Mouse (Mus musculus) forebrain, embryonic 12.5 days (tissue): Measurements from ENCODE around the gene Spc24. TPM values are rescaled to one million over a fixed set of nuclear protein-coding genes. Genes with fewer than 3 reads are reported as not detected.

Experiments used
- ATAC-seq: fragments of 200-750 bp; cut with Nextera tagmentation; 2 replicates; pipeline ENCODE4 v1.8.0; 2017; ENCODE audit warnings: moderate TSS enrichment; ENCODE audit not compliant: low FRiP score
- H3K27ac ChIP-seq: fragments of 300-500 bp; sonication (generic); 2 replicates; pipeline ENCODE4 v1.5.1; 2016; ENCODE audit warnings: mild to moderate bottlenecking
- H3K27me3 ChIP-seq: fragments of 300-500 bp; sonication (generic); 2 replicates; pipeline ENCODE4 v1.6.1; 2016; ENCODE audit warnings: mild to moderate bottlenecking
- H3K36me3 ChIP-seq: fragments of 300-500 bp; sonication (generic); replicated peaks from 2 replicates; pipeline ENCODE4 v1.6.1; 2016; ENCODE audit warnings: mild to moderate bottlenecking
- H3K4me1 ChIP-seq: fragments of 300-500 bp; sonication (generic); 2 replicates; pipeline ENCODE4 v1.6.1; 2016
- H3K4me2 ChIP-seq: fragments of 300-500 bp; sonication (generic); 2 replicates; pipeline ENCODE4 v1.6.1; 2016; ENCODE audit warnings: mild to moderate bottlenecking, moderate library complexity
- H3K4me3 ChIP-seq: fragments of 300-500 bp; sonication (generic); replicated peaks from 2 replicates; pipeline ENCODE4 v1.5.1; 2016; ENCODE audit warnings: mild to moderate bottlenecking
- H3K9ac ChIP-seq: fragments of 300-500 bp; sonication (generic); 2 replicates; pipeline ENCODE4 v1.6.1; 2016; ENCODE audit warnings: mild to moderate bottlenecking
- H3K9me3 ChIP-seq: fragments of 300-500 bp; sonication (generic); 2 replicates; pipeline ENCODE4 v1.6.1; 2016
- WGBS: fragments of 180-500 bp; shearing (Covaris S2); methylation state at CpG from one replicate; pipeline ENCODE4 v1.1.7; 2016; 5-methylcytosine and 5-hydroxymethylcytosine counted together
- microRNA-seq: library from miRNA; unstranded; fragments of <30 nt; microRNA quantifications from one replicate; pipeline ENCODE4, GENCODE M21; 2017
- polyA plus RNA-seq: library from polyadenylated mRNA; unstranded; fragments of >200 nt; fragmentation: Nextera tagmentation; extraction: Ambion mirVana; gene quantifications from 2 replicates; pipeline ENCODE4 v1.2.1, GENCODE M21; 2016

The Spc24 gene
- polyA plus RNA-seq, 1 experiment from 2014 or later, result 112 TPM

DNA sequence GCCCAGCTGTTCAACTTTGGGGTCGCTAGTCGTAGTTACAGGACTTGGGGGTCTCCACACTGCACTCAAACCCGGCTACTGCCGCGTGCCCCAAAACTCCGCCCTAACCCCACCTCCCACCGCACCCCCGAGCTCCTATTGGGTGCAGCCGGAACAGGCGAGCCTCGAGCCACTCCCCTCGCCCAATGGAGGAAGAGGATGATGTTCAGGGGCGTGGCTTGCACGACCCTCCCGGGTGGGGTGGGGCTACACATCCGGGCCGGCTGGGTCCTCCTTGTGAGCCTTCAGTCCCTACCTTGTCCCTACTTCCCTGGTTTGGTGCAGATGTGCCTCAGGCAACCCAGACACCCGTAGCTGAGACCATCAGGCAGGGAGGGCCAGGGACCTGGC is 36.0 kb downstream of the Spc24 start:
- Histone ChIP-seq H3K27me3 (no peaks in the 10 kb centered on the region), H3K27ac (peak overlapping the region; percentile 97), H3K4me1 (peaks cover 29% of the 10 kb centered on the region), H3K9ac (peak overlapping the region; percentile 79), H3K4me2 (peak overlapping the region; percentile 59), H3K9me3 (no peaks in the 10 kb centered on the region), H3K36me3 (peaks cover 37% of the 10 kb centered on the region), H3K4me3 (peak overlapping the region; percentile 75)
- peak; percentile 97 for ATAC-seq
- under 1% methylated on average over 18 of the region's 18 CpGs for WGBS

DNA sequence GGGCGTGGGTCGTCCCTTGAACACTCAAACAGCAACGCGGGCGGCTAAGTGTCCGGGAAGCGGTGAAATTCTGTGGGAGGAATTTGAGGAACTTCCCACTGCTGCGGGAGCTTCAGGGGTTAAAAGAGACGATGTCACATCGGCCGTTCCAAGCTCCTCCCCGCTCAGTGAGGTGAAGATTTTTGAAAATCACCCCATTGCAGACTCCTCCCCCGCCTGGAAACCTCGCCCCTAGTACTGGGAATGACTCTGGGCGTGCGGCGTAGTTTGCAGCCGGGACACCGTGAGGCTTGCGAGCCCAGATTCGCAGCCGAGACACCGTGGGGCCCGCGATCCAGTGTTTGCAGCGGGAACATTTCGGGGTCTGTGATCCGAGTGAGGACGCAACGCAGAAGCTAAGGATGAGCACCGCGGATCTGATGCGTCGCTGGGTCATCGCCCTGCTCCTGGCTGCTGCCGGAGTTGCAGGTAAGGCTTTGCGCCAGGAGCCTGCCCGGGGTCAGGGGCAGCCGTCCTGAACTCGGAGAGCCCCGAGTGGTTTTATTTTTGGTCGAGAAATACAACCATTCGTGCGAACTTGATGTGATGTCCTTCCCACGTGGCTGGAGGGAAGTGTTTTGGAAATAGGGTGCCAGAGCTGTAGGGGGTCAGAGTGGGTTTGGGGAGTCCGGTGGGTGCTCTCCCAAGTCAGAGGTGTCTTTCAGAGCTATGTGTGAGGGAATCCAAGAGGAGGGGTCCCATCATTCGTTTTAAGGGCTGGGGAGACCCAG is 36.5 kb downstream of the Spc24 start, which contains the start of gene Ldlr:
Gene Ldlr, plus strand, starts transcription at position 107 of the 770 bp plus-strand sequence.
- Histone ChIP-seq H3K9me3 (no peaks in the 10 kb centered on the region), H3K4me3 (peak within 1 kb of the TSS; percentile 75), H3K27me3 (no peaks in the 10 kb centered on the region), H3K4me1 (peaks cover 29% of the 10 kb centered on the region), H3K9ac (peak within 1 kb of the TSS; percentile 79), H3K27ac (peak within 1 kb of the TSS; percentile 97), H3K4me2 (peak within 1 kb of the TSS; percentile 59), H3K36me3 (peaks cover 32% of the 10 kb centered on the region)
- under 1% methylated on average over 47 of the region's 47 CpGs for WGBS
- ATAC-seq, result peak; percentile 82

DNA sequence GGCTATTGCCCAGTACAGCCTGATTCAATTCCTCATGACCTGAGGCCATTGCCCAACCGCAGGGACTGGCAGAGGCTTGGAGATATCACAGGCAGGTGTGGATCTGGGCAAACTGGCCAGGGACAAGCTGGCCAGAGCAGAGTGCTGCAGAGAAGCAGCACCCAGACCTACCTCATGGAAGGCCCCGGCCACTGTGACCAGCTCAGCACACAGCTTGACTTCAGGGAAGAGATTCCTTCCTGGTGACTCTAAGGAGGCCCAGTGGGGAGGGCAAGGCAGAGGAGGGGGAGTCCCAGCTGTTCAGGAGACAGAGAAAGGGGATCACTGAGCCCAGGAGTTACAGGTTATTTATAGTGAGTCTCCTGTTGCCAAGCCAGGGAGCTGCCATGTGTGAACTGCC is 39.1 kb downstream of the Spc24 start:
- WGBS, result 77% methylated on average over 2 of the region's 2 CpGs
- H3K9me3 ChIP-seq, result no peaks in the 10 kb centered on the region
- no peak overlapping the region for H3K4me3 ChIP-seq
- H3K27me3 ChIP-seq, result no peaks in the 10 kb centered on the region
- no peak overlapping the region for H3K27ac ChIP-seq
- H3K36me3 ChIP-seq, result peaks cover 10% of the 10 kb centered on the region
- no peak overlapping the region for H3K4me2 ChIP-seq
- ATAC-seq, result no peak
- peaks cover 24% of the 10 kb centered on the region for H3K4me1 ChIP-seq
- H3K9ac ChIP-seq, result no peak overlapping the region

DNA sequence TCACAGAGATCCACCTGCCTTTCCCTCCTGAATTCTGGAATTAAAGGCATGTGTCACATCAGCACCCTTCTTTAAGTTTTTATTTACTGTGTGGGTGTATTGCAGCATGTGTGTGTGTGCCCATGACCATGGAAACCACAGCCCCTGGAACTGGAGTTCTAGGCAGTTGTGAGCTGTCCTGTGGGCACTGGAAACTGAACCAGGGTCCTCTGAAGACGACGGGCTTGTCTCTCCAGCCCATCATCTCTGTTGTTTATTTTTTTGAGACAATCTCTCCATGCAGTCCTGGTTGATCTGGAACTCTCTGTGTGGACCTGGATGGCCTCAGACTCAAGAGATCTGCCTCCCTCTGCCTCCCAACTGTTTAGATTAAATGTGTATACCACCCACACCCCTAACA is 43.1 kb downstream of the Spc24 start:
- no peak for ATAC-seq
- WGBS, result 89% methylated on average over 2 of the region's 2 CpGs

DNA sequence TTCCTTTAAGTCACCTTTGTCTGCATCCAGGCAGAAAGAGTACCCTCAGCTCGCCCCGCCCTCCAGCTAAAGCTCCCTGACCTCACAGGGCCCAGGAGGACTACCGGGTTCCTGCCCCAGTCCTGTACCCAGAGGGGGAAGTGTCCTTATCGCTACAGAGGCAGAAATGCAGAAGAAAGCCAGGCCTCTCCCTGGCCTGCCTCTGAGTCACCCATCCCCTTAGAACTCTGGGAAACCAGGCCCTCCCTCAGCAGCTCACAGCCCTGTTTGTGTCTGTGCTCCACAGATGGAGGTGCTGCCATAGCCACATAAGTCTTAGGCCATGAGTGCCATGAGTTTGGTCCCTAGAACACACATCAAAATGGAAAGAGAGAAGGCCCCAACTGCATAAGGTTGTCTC is 44.8 kb downstream of the Spc24 start:
- WGBS, result 72% methylated on average over 4 of the region's 4 CpGs
- no peak overlapping the region for H3K9ac ChIP-seq
- peaks cover 4% of the 10 kb centered on the region for H3K36me3 ChIP-seq
- H3K4me3 ChIP-seq, result no peak overlapping the region
- no peak overlapping the region for H3K27ac ChIP-seq
- H3K27me3 ChIP-seq, result no peaks in the 10 kb centered on the region
- ATAC-seq, result no peak
- no peak overlapping the region for H3K4me2 ChIP-seq
- H3K9me3 ChIP-seq, result no peaks in the 10 kb centered on the region
- no peaks in the 10 kb centered on the region for H3K4me1 ChIP-seq

More for the DNA sequence above, 43.1 kb downstream of the Spc24 start:
- Histone ChIP-seq H3K9ac (no peak overlapping the region), H3K4me2 (no peak overlapping the region), H3K27ac (no peak overlapping the region), H3K4me3 (no peak overlapping the region), H3K4me1 (no peaks in the 10 kb centered on the region), H3K9me3 (no peaks in the 10 kb centered on the region), H3K36me3 (peaks cover 4% of the 10 kb centered on the region), H3K27me3 (no peaks in the 10 kb centered on the region)

DNA sequence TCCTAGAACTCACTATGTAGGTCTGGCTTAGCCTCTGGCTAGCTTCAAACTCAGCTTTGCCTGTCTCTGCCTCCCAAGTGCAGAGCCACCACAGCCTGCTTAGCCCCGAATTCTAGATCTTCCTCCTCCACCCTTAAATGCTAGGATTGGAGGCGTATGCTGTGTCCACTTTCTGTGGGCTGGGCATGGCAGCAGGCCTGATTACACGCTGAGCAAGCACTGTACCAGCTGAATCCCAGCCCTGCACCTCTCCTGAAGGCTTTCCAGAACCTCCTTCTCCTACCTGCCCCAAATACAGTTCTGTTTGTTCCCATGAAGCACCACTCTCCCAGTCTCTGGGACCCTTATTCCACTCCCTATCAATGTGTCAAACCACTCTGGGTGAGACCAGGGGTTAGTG is 50.8 kb downstream of the Spc24 start:
- no peak overlapping the region for H3K4me3 ChIP-seq
- 93% methylated on average over 3 of the region's 3 CpGs for WGBS
- H3K4me1 ChIP-seq, result no peaks in the 10 kb centered on the region
- H3K27me3 ChIP-seq, result no peaks in the 10 kb centered on the region
- H3K36me3 ChIP-seq, result peaks cover 56% of the 10 kb centered on the region
- no peaks in the 10 kb centered on the region; the same call in 1 of the 2 replicates for H3K9me3 ChIP-seq
- no peak overlapping the region for H3K4me2 ChIP-seq
- no peak for ATAC-seq
- no peak overlapping the region for H3K9ac ChIP-seq
- no peak overlapping the region for H3K27ac ChIP-seq

DNA sequence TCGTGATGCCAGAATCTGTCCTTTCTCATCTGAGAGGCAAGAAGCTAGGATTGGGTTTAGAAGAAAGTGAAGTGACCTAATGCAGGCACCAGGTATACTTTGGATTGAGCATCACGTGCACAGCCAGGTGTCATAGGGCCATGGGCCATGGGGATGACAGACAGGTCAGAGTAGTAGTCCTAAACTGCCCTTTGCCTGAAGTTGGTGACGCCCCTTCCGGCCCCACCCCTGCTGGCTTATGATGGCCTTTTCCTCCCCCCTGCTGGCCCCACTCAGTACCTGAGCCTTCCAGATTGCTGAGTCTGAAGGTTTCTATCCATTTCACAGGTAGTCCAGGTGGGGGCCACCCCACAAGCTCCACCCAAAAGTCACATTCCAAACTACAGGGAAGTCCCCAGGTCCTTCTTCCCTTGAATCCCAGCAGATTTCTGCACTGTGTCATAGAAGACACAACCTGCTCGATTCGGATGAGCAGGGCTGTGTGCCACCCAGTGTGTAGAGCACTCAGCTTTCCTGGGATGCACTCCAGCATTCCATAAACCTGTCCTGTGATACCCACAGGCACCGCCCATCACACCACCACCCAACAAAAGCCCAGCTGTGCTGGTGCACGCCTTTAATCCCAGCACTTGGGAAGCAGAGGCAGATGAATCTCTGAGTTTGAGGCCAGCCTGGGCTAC is 53.4 kb downstream of the Spc24 start:
- H3K36me3 ChIP-seq, result peaks cover 79% of the 10 kb centered on the region
- ATAC-seq, result 0 out of 2 replicates have a peak, but pooled peaks have one; percentile 27

DNA sequence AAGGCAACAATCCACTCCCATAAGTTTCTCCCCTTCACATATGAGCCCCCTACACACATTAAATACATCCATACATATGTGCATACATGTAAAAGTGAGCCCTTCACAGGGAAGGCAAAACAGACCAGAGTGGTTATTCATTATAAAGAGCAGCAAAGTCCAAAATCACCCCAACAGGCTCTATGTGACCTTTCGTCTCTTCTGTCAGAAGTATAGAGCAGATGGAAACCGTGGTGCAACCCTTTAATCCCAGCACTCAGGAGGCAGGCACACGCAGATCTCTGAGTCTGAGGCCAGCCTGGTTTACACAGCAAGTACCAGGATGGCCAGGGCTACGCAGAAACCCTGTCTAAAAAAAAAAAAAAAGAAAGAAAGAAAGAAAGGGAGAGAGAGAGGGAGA is 54.0 kb downstream of the Spc24 start:
- 88% methylated on average over 4 of the region's 4 CpGs for WGBS
- Histone ChIP-seq H3K9ac (no peak overlapping the region), H3K27me3 (no peaks in the 10 kb centered on the region), H3K4me3 (no peak overlapping the region), H3K4me2 (no peak overlapping the region), H3K36me3 (peaks cover 85% of the 10 kb centered on the region), H3K4me1 (no peaks in the 10 kb centered on the region), H3K27ac (no peak overlapping the region), H3K9me3 (no peaks in the 10 kb centered on the region; the same call in 1 of the 2 replicates)
- ATAC-seq, result no peak

More for the DNA sequence above, 53.4 kb downstream of the Spc24 start:
- Histone ChIP-seq H3K4me2 (no peak overlapping the region), H3K9ac (no peak overlapping the region), H3K4me1 (no peaks in the 10 kb centered on the region), H3K9me3 (no peaks in the 10 kb centered on the region; the same call in 1 of the 2 replicates), H3K4me3 (no peak overlapping the region), H3K27ac (no peak overlapping the region), H3K27me3 (no peaks in the 10 kb centered on the region)
- 90% methylated on average over 8 of the region's 8 CpGs for WGBS

Small RNAs within 50 kb of the gene (microRNA-seq; reads per million reads assigned to microRNA genes)
- 5.6 reads per million, percentile 20 among the genes with 10 or more reads in this experiment for gene Mir7083

Other genes starting within 250 kb of the Spc24 start
- 4.9 and 7.2 TPM in 2 replicates for gene AB124611, start 234.1 kb downstream of the Spc24 start, polyA plus RNA-seq
- gene Carm1, start 213.4 kb downstream of the Spc24 start, polyA plus RNA-seq, result 54.7 and 62.5 TPM in 2 replicates
- 54.5 and 55.9 TPM in 2 replicates for gene Timm29, start 167.6 kb downstream of the Spc24 start, polyA plus RNA-seq
- 17.3 TPM in 2 replicates for gene Yipf2, start 167.5 kb downstream of the Spc24 start, polyA plus RNA-seq
- 184 and 203 TPM in 2 replicates for gene Smarca4, start 144.1 kb downstream of the Spc24 start, polyA plus RNA-seq
- 34.1 and 40.3 TPM in 2 replicates for gene Ldlr, start 36.8 kb downstream of the Spc24 start, polyA plus RNA-seq
- gene Kank2, start 38.4 kb upstream of the Spc24 start, polyA plus RNA-seq, result 6.1 and 6.2 TPM in 2 replicates
- gene Angptl8, start 75.2 kb upstream of the Spc24 start, polyA plus RNA-seq, result 0.45 TPM in 1 of 2 replicates, not detected in the other
- 17.5 and 18.9 TPM in 2 replicates for gene Dock6, start 92.3 kb upstream of the Spc24 start, polyA plus RNA-seq
- gene Rab3d, start 157.9 kb upstream of the Spc24 start, polyA plus RNA-seq, result 12.4 and 13.1 TPM in 2 replicates
- gene Ccdc159, start 167.2 kb upstream of the Spc24 start, polyA plus RNA-seq, result 5.2 and 5.8 TPM in 2 replicates
- gene Tmem205, start 167.3 kb upstream of the Spc24 start, polyA plus RNA-seq, result 32.9 and 33.3 TPM in 2 replicates
- gene Plppr2, start 176.7 kb upstream of the Spc24 start, polyA plus RNA-seq, result 37.0 and 40.9 TPM in 2 replicates
- 7.4 and 9.5 TPM in 2 replicates for gene Swsap1, start 195.5 kb upstream of the Spc24 start, polyA plus RNA-seq
- gene Epor, start 203.2 kb upstream of the Spc24 start, polyA plus RNA-seq, result 2.0 and 4.1 TPM in 2 replicates
- gene Rgl3, start 229.1 kb upstream of the Spc24 start, polyA plus RNA-seq, result 2.1 and 3.4 TPM in 2 replicates
- gene Ccdc151, start 242.3 kb upstream of the Spc24 start, polyA plus RNA-seq, result 5.0 and 5.3 TPM in 2 replicates
- gene Prkcsh, start 242.5 kb upstream of the Spc24 start, polyA plus RNA-seq, result 88.5 and 95.0 TPM in 2 replicates